Mouse (Mus musculus): ENCODE data around the gene 4930595M18Rik. TPM values are rescaled to one million over a fixed set of nuclear protein-coding genes. Genes with fewer than 3 reads are reported as not detected.

The 4930595M18Rik gene
- not detected for polyA plus RNA-seq (2017; shearing (Covaris generic))

DNA sequence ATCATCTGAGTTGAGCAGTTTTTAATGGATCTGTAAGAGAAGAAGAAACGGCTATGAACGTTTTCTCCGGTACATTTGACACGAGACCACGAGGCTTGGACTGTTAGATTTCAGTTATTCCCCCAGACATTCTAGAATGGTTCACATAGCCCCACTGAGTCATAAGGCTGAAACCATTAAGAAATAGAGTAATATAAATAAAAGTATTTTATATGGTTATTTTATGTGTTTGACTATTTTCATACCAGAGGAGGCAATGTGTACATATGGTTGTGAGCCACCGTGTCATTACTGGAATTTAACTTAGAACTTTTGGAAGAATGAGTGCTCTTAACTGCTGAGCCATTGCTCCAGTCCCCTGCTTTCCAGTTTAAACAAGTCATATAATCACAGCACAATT is at the start of gene 4930595M18Rik:
4930595M18Rik (minus strand) TSS at position 101 of the 400 bp plus-strand sequence.

Data from CD4-positive, CD25-positive, alpha-beta regulatory T cell, adult 9 weeks (primary cell).